Mouse (Mus musculus) testis, adult 2 months (tissue): ENCODE measurements around the gene Trpv4.

ENCODE experiments used
- CTCF ChIP-seq: fragments of 200-500 bp; IDR thresholded peaks from 2 replicates; pipeline ENCODE4 v1.5.1; 2012; ENCODE audit warnings: low read depth, mild to moderate bottlenecking, inconsistent platforms, low read length, moderate library complexity; ENCODE audit not compliant: control insufficient read depth, insufficient read depth, insufficient replicate concordance
- POLR2A ChIP-seq: fragments of 200-500 bp; IDR thresholded peaks from 2 replicates; pipeline ENCODE4 v1.6.1; 2012; ENCODE audit warnings: low read depth, mild to moderate bottlenecking, inconsistent platforms, low read length, moderate library complexity; ENCODE audit not compliant: control insufficient read depth

- TF ChIP-seq CTCF (no peak), POLR2A (no peak)
Measured at GRCm38 (mm10) chr5:114699015-114699414, 40.8 kb upstream of the Trpv4 start.
